Mouse (Mus musculus) bone marrow, adult 2 months (tissue): ENCODE data around the gene H2al1e.
"Not testable (repeated sequence)": the region's sequence is repeated elsewhere in the genome, so short reads cannot be mapped to it uniquely, and the experiment has no call there.

Experiments used
- CTCF ChIP-seq: fragments of 200-500 bp; IDR thresholded peaks from 2 replicates; pipeline ENCODE4 v1.5.1; 2011; ENCODE audit warnings: low read length, control low read depth; ENCODE audit not compliant: control insufficient read depth, insufficient read depth
- POLR2A ChIP-seq: fragments of 200-500 bp; IDR thresholded peaks from 2 replicates; pipeline ENCODE4 v1.6.1; 2011; ENCODE audit warnings: low read depth, mild to moderate bottlenecking, control low read depth, low read length, borderline replicate concordance; ENCODE audit not compliant: control insufficient read depth

GRCm38 (mm10) chrX:11308524-11308923, 3.2 kb upstream of the H2al1e start, which contains the start of gene H2al1d:
- TF ChIP-seq CTCF, POLR2A: not testable (repeated sequence)
